Mouse (Mus musculus) thymus, adult 2 months (tissue): ENCODE results near the gene Sh3kbp1. TPM values are rescaled to one million over a fixed set of nuclear protein-coding genes. Genes with fewer than 3 reads are reported as not detected.

Experiments used
- DNase-seq: peaks from one replicate; pipeline ENCODE4 v3.0.0; 2021
- H3K27ac ChIP-seq: fragments of 200-500 bp; 2 replicates; pipeline ENCODE4 v1.5.1; 2012; ENCODE audit warnings: low read length, control low read depth; ENCODE audit not compliant: control insufficient read depth, insufficient read depth
- H3K27me3 ChIP-seq: fragments of 200-500 bp; 2 replicates; pipeline ENCODE4 v1.6.1; 2012; ENCODE audit warnings: mild to moderate bottlenecking, low read length, moderate library complexity, mixed read lengths; ENCODE audit not compliant: control insufficient read depth, insufficient read depth
- H3K36me3 ChIP-seq: fragments of 200-500 bp; 2 replicates; pipeline ENCODE4 v1.6.1; 2012; ENCODE audit warnings: mild to moderate bottlenecking, low read length, moderate library complexity; ENCODE audit not compliant: control insufficient read depth, insufficient read depth
- H3K4me1 ChIP-seq: fragments of 200-500 bp; replicated peaks from 2 replicates; pipeline ENCODE4 v1.6.1; 2012; ENCODE audit warnings: low read length; ENCODE audit not compliant: control insufficient read depth, insufficient read depth
- H3K4me3 ChIP-seq: fragments of 200-500 bp; 2 replicates; pipeline ENCODE4 v1.5.1; 2012; ENCODE audit warnings: mild to moderate bottlenecking, low read length, control low read depth, moderate library complexity; ENCODE audit not compliant: control insufficient read depth, insufficient read depth
- CTCF ChIP-seq: fragments of 200-500 bp; IDR thresholded peaks from 2 replicates; pipeline ENCODE4 v1.5.1; 2012; ENCODE audit warnings: mild to moderate bottlenecking, control low read depth, low read length, moderate library complexity, borderline replicate concordance; ENCODE audit not compliant: control insufficient read depth, poor library complexity, insufficient read depth; ENCODE audit errors: extremely low read depth
- POLR2A ChIP-seq: fragments of 200-500 bp; IDR thresholded peaks from 2 replicates; pipeline ENCODE4 v1.6.1; 2012; ENCODE audit warnings: mild to moderate bottlenecking, low read length, control low read depth, moderate library complexity; ENCODE audit not compliant: control insufficient read depth, poor library complexity, insufficient read depth; ENCODE audit errors: extremely low read depth
- WGBS: fragments of 180-500 bp; shearing (Covaris S2); methylation state at CpG from one replicate; pipeline ENCODE4 v1.1.7; 2018; 5-methylcytosine and 5-hydroxymethylcytosine counted together
- polyA plus RNA-seq: library from polyadenylated mRNA; depleted of rRNA; stranded (reverse); fragments of >200 nt; gene quantifications from 2 replicates; pipeline ENCODE4 v1.2.3, GENCODE M21; 2012

Gene Sh3kbp1
- polyA plus RNA-seq, 1 experiment, result 114 TPM

DNA sequence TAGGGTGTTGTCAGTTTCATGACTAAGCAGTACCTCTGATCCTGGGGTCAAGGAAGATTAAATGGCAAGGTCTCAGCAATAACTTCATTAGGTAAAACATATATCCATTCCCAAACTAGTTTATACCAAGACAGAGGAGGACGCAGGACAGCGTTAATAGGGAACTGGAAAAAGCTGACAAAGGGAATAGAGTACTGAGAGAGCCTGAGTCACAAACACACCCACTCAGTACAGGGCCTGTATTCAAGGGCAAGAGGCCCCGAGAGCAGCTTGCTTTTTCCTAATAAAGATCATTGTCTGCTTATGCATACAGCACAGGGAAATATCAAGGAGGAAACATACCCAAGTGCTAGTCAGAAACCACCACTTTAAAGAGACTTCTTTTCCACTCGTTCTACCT, 284.5 kb downstream of the Sh3kbp1 start:
- WGBS, result 83% methylated on average over 4 of the region's 4 CpGs
- H3K4me3 ChIP-seq, result no peak overlapping the region
- H3K27me3 ChIP-seq, result no peaks in the 10 kb centered on the region
- H3K36me3 ChIP-seq, result no peaks in the 10 kb centered on the region
- peaks cover 4% of the 10 kb centered on the region for H3K4me1 ChIP-seq
- TF ChIP-seq POLR2A, result no peak
- TF ChIP-seq CTCF, result no peak
- DNase-seq, result no peak
- no peak overlapping the region for H3K27ac ChIP-seq

GRCm38 (mm10) chrX:159912061-159912460, 285.0 kb downstream of the Sh3kbp1 start:
- Histone ChIP-seq H3K4me1 (peaks cover 4% of the 10 kb centered on the region), H3K27me3 (no peaks in the 10 kb centered on the region), H3K36me3 (no peaks in the 10 kb centered on the region), H3K4me3 (no peak overlapping the region), H3K27ac (no peak overlapping the region)
- TF ChIP-seq POLR2A (no peak), CTCF (no peak)
- 92% methylated on average over 3 of the region's 3 CpGs for whole genome bisulfite sequencing
- no peak for DNase-seq

GRCm38 (mm10) chrX:159913489-159913888, 286.4 kb downstream of the Sh3kbp1 start:
- H3K4me1 ChIP-seq, result peaks cover 4% of the 10 kb centered on the region
- H3K36me3 ChIP-seq, result peaks cover 5% of the 10 kb centered on the region; the same call in 1 of the 2 replicates
- no peak overlapping the region for H3K4me3 ChIP-seq
- DNase-seq, result no peak
- 93% methylated on average over 3 of the region's 3 CpGs for WGBS
- H3K27ac ChIP-seq, result no peak overlapping the region
- TF ChIP-seq CTCF (no peak), POLR2A (no peak)
- H3K27me3 ChIP-seq, result no peaks in the 10 kb centered on the region

DNA sequence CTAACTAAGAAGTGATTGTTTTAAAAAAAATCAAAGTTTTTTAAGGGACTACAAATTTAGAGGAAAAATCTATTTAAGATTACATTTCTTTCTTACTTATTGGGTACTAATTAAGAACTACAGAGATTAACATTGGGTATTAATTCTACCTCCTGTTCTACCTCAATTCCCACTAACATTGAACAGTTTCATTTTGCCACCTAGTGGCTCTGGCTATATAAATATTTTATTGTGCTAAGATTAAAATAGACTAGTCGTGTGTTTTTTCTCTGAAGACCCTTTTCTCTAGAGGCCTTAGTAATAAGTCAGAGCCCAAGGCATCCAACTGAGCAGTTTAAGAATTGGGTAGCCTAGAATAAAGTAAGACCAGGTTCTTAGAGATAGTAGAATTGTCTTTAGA, 288.1 kb downstream of the Sh3kbp1 start:
- Histone ChIP-seq H3K27ac (no peak overlapping the region), H3K36me3 (peaks cover 11% of the 10 kb centered on the region), H3K4me1 (no peaks in the 10 kb centered on the region), H3K4me3 (no peak overlapping the region), H3K27me3 (no peaks in the 10 kb centered on the region)
- DNase-seq, result no peak
- WGBS, result 36% methylated on average over 1 of the region's 1 CpGs
- TF ChIP-seq POLR2A (no peak), CTCF (no peak)

DNA sequence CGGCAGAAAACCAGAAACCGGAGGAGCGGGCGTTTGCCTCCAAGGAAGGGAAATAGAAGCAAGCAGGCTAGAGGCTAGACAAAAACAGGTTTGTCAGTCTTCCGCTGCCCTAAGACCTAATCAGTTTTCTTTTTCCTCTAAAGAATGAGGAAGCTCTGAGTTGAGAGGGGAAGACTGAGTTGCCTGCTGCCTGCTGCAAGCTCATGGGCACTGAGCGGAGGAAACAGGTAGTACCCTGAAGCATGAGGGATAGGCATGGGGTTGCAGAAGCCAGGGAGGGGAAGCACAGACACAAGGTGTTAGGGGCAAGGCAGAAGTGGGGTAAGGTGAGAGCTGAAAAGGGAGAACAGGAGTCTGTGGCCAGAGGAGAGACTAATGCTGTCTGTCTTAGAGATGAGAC, 297.7 kb downstream of the Sh3kbp1 start:
- Histone ChIP-seq H3K4me1 (no peaks in the 10 kb centered on the region), H3K27ac (no peak overlapping the region), H3K27me3 (no peaks in the 10 kb centered on the region), H3K36me3 (peaks cover 30% of the 10 kb centered on the region), H3K4me3 (no peak overlapping the region)
- no peak for TF ChIP-seq POLR2A
- no peak for TF ChIP-seq CTCF
- 79% methylated on average over 6 of the region's 6 CpGs for WGBS
- no peak for DNase-seq

- no peaks in the 10 kb centered on the region for H3K27me3 ChIP-seq
- DNase-seq, result no peak
- TF ChIP-seq POLR2A (no peak), CTCF (no peak)
- H3K4me3 ChIP-seq, result no peak overlapping the region
- no peaks in the 10 kb centered on the region for H3K4me1 ChIP-seq
- 94% methylated on average over 5 of the region's 5 CpGs for WGBS
- no peak overlapping the region for H3K27ac ChIP-seq
- peaks cover 15% of the 10 kb centered on the region; the same call in 1 of the 2 replicates for H3K36me3 ChIP-seq
These were observed 301.1 kb downstream of the Sh3kbp1 start for GRCm38 (mm10) chrX:159928165-159928564.

- H3K27me3 ChIP-seq, result no peaks in the 10 kb centered on the region
- no peaks in the 10 kb centered on the region for H3K4me1 ChIP-seq
- 100% methylated on average over 3 of the region's 3 CpGs for WGBS
- no peak overlapping the region for H3K27ac ChIP-seq
- DNase-seq, result no peak
- H3K4me3 ChIP-seq, result no peak overlapping the region
- TF ChIP-seq CTCF, result no peak
- no peak for TF ChIP-seq POLR2A
- H3K36me3 ChIP-seq, result peaks cover 12% of the 10 kb centered on the region; the same call in 1 of the 2 replicates
These were observed 301.8 kb downstream of the Sh3kbp1 start for GRCm38 (mm10) chrX:159928834-159929233.
